Mouse (Mus musculus): ENCODE measurements around the gene Plxna4.

The Plxna4 gene

GRCm38 (mm10) chr6:32588056-32588671 is at the start of gene Plxna4:
Plxna4 (minus strand) TSS chr6:32588192.
- DNase-seq = peak; percentile 80 to 90

GRCm38 (mm10) chr6:32637568-32638183 is 49.7 kb upstream of the Plxna4 start:
- DNase-seq = no peak

GRCm38 (mm10) chr6:32610712-32611111 is 22.7 kb upstream of the Plxna4 start:
- no peak for DNase-seq

GRCm38 (mm10) chr6:32606787-32607186 is 18.8 kb upstream of the Plxna4 start:
- DNase-seq = no peak

- no peak for DNase-seq
These were observed 17.6 kb upstream of the Plxna4 start for GRCm38 (mm10) chr6:32605581-32605980.

GRCm38 (mm10) chr6:32604901-32605300 is 16.9 kb upstream of the Plxna4 start:
- DNase-seq = no peak

- no peak for DNase-seq
These were observed 14.1 kb upstream of the Plxna4 start for GRCm38 (mm10) chr6:32602130-32602529.

GRCm38 (mm10) chr6:32601306-32601705 is 13.3 kb upstream of the Plxna4 start:
- DNase-seq = no peak

GRCm38 (mm10) chr6:32595591-32595990 is 7.6 kb upstream of the Plxna4 start:
- DNase-seq = no peak

GRCm38 (mm10) chr6:32590979-32591758 is 3.2 kb upstream of the Plxna4 start:
- DNase-seq = peak; percentile 39 to 78

- no peak for DNase-seq
These were observed 1.6 kb upstream of the Plxna4 start for GRCm38 (mm10) chr6:32589632-32590031.

GRCm38 (mm10) chr6:32587136-32588009 is 619 bp downstream of the Plxna4 start:
- DNase-seq = peak; percentile 55 to 72

- no peak for DNase-seq
These were observed 1.2 kb downstream of the Plxna4 start for GRCm38 (mm10) chr6:32586821-32587135.

GRCm38 (mm10) chr6:32586390-32586789 is 1.6 kb downstream of the Plxna4 start:
- peak; percentile 37 to 45 for DNase-seq

- DNase-seq = no peak
These were observed 2.8 kb downstream of the Plxna4 start for GRCm38 (mm10) chr6:32585211-32585610.

GRCm38 (mm10) chr6:32584243-32584880 is 3.6 kb downstream of the Plxna4 start:
- DNase-seq = no peak

GRCm38 (mm10) chr6:32583582-32583981 is 4.4 kb downstream of the Plxna4 start:
- DNase-seq = no peak

GRCm38 (mm10) chr6:32571485-32571884 is 16.5 kb downstream of the Plxna4 start:
- no peak for DNase-seq

- no peak for DNase-seq
These were observed 17.5 kb downstream of the Plxna4 start for GRCm38 (mm10) chr6:32570445-32570844.

GRCm38 (mm10) chr6:32569919-32570318 is 18.1 kb downstream of the Plxna4 start:
- DNase-seq = no peak

GRCm38 (mm10) chr6:32546915-32547314 is 41.1 kb downstream of the Plxna4 start:
- no peak for DNase-seq

GRCm38 (mm10) chr6:32544021-32544420 is 44.0 kb downstream of the Plxna4 start:
- peak; percentile 29 to 50 for DNase-seq

GRCm38 (mm10) chr6:32540155-32540554 is 47.8 kb downstream of the Plxna4 start:
- no peak for DNase-seq

Measured in lung, postnatal 4 days (tissue).